Mouse (Mus musculus): ENCODE results near the gene Shb.

DNA sequence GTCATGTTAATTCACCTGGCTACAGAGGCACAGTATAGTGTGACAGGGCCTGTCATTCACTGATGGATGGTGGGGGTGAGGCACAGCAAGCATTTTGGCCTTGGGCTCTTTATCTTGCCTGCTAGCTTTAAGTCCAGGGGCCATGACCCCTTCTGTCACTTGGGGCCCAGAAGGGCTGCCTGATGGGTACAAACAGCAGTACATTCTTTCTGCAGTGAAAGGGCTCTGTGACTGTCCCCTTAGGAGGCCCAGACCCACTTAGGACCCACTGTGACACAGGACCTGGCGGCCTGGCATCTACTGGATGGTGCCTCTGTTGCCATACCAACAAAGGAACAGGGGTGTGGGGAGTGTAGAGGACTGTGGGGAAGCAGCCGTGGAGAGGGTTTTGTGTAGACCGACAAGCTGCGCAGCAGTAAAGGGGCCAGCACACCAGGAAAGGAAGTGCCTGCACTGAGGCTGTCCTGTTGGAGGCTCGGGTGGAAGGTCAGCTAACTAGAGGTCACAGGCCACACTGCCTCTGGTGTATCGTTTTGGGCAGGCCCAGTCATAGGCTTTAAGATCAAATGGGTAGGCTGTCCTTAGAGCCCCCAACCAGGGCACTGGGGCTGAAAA lies 38.4 kb downstream of the Shb start:
- TF ChIP-seq TCF12 (IDR thresholded peaks at IDR 0.05; ENCODE audit: insufficient read depth, poor library complexity, severe bottlenecking) (no peak), USF1 (IDR thresholded peaks at IDR 0.05; ENCODE audit: low read depth) (no peak), POLR2A (IDR thresholded peaks at IDR 0.05; ENCODE audit: insufficient read length, low read depth) (no peak), E2F4 (IDR thresholded peaks at IDR 0.05; ENCODE audit: insufficient read depth) (no peak), CEBPB (IDR thresholded peaks at IDR 0.05; ENCODE audit: insufficient read depth, poor library complexity, severe bottlenecking) (no peak), MYOG (IDR thresholded peaks at IDR 0.05; ENCODE audit: control insufficient read depth in 1 of 3, insufficient read depth in 1 of 3, insufficient read length in 2 of 3, low read depth in 2 of 3) (no peak), MYOD1 (IDR thresholded peaks at IDR 0.05; ENCODE audit: control insufficient read depth in 1 of 3, insufficient read length in 2 of 3, low read depth in 2 of 3) (no peak), POLR2AphosphoS2 (IDR thresholded peaks at IDR 0.05; ENCODE audit: insufficient read length, low read depth) (no peak), MAX (IDR thresholded peaks at IDR 0.05; ENCODE audit: low read depth) (no peak), SRF (IDR thresholded peaks at IDR 0.05; ENCODE audit: control insufficient read depth, insufficient read length, low read depth) (no peak), REST (IDR thresholded peaks at IDR 0.05; ENCODE audit: insufficient read depth, insufficient read length) (no peak)

All from myocyte (in vitro differentiated cells).